Mouse (Mus musculus): Measurements from ENCODE around the gene Kcna10.

DNA sequence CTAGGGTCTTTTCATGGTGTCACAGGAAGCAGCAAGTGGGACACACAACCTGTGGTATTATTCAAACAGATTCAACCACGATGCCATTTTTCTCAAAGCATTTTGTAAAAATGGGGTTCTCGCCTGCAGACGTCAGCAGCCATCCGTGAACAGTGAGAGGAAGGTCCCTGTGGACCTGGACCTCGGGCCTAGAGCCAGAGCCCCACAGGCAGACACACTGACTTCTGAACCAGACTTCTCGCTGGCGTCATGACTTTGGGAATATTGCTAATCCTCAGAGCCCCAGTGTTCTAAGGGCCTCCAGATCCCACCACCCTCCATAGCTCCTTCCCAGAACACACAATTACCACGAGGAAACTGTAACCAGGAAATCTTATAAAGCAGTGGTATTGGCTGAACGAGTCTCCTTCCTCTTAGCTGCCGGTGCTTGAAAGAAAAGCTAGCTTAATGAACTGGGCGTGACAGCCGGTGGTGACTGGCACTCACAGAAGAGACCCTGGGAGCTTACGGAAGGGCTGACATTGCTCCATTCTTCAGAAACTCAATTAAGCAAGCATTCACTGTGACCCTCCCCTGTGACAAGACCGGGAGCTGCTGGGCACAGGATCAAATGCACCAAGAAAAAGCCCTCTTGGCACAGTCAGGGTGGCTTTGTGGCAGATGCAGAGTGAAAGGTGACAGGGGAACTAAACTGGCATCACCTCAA lies 58.7 kb downstream of the Kcna10 start:
- TF ChIP-seq POLR2A (IDR thresholded peaks at IDR 0.05; ENCODE audit: insufficient read depth, low read depth, low read length): no peak
- TF ChIP-seq CTCF (IDR thresholded peaks at IDR 0.05): no peak
- TF ChIP-seq EP300 (IDR thresholded peaks at IDR 0.05; ENCODE audit: insufficient read depth, low read depth, low read length): no peak

All from heart, adult 2 months (tissue).